Mouse (Mus musculus) kidney, postnatal 36 days (tissue): Measurements from ENCODE around the gene Pwwp2a.
A peak's percentile ranks its signal among the peaks of the same experiment; 100 is the strongest.

Experiments
- DNase-seq, 2 experiments: peaks; one replicate each; pipeline ENCODE4 v3.0.0; 2021 to 2022; ENCODE audit warnings: mixed read lengths in 2 of 2

The Pwwp2a gene

DNA sequence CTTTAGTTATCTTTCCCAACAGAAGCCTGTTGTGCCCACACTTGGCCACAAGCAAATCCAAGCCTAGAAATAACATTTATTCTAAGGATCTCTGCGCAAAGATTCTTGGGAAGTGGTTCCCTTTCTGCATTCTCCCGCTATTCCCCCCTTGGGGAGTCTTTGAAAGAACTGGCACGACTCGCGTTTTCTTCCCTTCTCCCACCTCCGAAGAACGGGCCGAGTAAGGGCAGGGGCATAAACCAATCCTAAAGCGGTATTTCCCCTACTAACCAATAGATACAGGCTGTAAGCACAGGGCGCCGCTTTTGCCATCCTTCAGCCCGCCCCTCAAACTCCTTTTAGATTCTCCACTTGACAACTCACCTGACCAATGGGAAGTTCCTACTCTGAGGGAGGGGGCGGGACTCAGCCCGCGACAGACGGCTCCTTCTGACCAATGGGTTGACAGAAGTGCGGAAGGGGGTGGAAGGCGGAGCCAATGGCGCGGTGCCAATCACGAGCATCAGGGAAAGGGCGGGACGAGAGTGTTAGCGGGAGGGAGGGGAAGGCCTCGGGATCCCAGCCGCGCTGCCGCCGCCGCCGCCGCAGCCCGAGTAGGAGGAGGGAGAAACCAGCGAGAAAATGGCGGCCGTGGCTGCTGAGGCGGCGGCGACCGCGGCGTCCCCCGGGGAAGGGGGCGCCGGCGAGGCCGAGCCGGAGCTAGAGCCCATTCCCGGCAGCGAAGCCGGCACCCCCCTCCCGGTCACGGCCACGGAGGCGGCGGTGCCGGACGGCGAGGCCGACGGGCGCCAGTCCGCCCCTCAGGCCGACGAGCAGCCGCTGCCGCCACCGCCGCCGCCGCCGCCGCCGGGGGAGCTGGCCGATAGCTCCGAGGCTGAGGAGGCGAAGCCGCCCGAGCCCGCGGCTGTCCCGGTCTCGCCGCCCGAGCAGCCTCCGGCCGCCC lies at the start of gene Pwwp2a:
Pwwp2a (plus strand) TSS at position 527 of the 943 bp plus-strand sequence.
- DNase-seq: peak; percentile 99

DNA sequence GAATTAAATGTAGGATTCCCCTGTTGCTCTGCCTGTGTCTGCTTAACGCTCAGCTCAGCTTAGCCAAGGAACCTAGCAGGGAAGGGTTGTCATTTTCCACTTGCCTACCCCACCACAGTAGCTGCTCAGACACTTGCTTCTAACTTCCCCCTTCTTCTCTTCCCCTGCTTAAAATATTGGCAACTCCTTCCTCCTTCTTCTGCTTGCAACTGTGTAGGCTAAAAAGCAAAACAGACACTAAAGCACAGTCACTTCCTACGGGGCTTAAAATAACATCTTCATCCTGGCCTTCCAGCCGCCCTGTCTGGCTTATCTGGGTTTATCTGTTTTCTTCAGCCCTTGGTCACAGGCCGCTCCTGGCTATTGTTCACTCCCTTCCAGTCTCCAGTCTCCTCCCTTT lies 49.2 kb upstream of the Pwwp2a start:
- DNase-seq: no peak

DNA sequence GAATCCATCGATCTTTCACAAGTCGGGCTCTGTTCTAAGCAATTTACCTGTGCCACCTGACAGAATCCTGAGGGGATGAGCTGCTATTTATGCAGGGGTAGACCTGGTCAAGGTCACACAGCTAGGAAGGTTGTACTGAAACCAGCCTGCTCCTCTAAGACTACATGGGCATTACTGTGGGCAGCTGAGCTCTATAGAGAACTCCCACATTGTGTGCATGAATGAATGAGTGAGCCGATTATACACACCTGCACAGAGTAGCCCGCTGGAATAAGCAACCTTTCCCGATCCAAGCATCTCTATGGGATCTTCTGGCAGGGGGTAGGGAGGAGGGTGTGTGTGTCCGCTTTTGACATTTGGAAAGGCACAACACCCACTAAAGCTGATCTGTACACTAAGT lies 48.6 kb upstream of the Pwwp2a start:
- DNase-seq: no peak

DNA sequence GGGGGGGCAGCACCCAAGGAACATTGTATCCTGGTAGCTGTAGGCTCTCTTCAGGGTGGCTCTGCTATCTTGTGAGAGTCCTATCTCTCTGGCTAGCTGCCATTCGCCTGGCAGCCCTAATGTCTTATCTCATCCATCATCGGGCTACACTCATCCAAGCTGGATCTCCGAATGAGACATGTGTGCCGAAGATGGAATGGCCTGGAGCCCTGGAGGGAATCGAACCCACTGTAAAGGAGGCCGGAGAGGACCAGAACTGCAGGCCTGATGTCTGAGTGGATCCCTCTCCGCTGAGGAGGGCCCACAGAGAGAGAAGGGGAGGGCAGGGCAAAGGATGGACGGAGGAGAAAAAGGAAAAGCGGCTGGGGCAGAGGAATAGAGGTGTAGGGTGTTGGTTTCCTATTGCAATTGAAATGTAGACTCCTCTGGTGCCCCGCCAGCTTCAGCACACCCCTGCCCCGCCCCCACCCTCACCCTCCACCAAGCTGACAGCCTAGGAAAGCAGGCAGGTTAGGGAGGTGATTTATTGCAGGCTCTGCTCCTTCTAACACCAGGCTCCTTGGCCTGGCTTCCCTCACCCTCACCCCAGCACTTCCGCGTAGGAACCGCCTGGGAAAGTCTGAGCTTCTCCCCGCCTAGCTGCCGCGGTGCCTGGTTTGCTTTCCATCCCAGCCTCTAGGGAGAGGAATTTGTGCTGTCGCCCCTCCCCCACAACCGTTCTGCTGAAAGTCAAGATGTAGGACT lies 48.0 kb upstream of the Pwwp2a start:
- DNase-seq: peak; percentile 85 to 91

DNA sequence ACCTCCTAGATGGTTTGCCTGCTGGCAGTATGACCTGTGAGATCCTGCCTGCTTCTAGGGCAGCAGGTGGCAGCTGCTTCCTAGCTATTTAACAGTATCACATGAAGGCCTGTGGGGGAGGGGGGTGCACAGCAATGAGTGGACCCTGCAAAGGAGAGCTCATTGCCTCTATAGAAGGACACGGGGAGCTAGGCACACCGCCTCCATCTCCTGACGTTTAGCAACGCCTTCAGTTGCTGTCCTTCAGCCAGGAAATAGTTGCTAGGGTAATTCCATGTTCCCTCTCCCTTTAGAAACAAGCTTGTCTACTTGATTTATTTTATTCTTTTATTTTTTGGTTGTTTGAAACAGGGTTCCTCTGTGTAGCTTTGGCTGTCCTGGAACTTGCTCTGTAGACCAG lies 45.0 kb upstream of the Pwwp2a start:
- peak in 1 of 2 experiments; percentile 38 for DNase-seq

DNA sequence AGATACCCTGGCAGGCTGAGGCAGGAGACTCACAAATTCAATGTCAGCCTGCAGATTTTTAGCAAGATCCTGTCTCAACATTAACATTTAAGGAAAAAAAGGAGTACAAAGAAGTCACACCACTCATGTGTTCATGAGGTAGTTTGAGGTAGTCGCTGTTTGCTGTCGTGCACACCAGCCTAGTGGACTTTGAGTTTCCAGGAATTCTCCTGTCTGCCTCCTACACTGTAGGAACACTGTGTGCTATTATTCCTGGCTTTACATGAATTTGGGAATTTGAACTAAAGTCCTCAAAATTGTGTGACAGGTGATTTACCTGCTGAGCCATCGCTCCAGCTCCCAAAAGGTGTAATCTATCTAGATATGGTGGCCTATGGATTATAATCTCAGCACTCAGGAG lies 43.3 kb upstream of the Pwwp2a start:
- peak in 1 of 2 experiments; percentile 28 for DNase-seq

DNA sequence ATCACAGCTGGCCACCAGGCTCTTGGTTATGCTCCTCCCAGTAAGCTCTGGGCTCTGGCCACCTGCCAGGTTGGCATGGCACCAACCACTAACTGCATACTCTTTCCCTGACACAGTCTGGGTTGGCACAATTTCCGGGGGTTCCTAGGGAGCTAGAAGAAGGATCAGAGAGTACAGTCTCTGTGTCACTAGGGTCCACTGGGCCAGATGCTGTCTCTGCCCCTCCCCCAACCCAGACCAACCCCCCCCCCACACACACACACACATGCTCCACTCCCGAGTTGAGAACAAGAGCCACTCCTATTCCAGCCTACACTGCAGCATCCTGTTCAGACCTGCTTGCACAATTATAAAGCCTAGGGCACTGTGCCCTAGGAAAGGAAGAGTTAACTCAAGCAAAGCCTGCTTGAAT lies 38.6 kb upstream of the Pwwp2a start:
- peak; percentile 94 to 98 for DNase-seq

DNA sequence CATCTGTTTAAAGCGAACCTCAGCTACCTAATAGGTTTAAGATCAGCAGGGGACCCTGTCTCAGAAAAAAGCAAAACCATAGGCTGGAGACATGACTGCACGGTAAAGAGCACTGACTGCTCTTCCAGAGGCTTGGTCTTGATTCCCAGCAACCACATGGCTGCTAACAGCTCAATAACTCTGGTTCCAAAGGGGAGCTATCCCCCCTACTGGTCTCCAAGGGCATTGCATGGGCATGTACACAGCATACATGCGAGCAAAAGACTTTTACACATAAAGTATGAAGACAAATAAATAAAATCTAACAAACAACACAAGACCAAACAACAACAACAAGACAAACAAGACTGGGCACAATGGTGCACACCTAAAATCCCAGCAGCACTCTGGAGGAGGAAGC lies 36.5 kb upstream of the Pwwp2a start:
- DNase-seq: peak in 1 of 2 experiments; percentile 42

DNA sequence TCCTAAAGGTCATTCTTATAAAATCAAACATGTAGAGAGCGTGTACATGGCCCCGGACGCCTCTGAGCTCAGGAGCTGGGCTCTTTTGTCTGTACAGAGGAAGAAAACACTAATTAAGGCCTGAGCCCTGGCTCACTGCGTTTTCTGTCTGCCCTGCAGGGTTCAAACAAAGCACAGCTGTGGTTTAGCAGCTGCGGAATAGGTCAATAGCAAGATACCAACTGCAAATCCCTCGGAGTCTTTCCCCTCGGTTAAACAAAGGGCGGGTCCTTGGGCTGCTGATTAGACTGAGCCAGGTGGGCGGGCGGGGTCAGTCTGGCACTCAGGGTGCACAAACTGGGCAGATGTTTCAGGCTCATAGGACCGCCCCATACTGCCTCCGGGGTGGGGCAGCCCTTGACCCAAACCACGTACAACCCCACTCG lies 28.7 kb upstream of the Pwwp2a start:
- no peak for DNase-seq

DNA sequence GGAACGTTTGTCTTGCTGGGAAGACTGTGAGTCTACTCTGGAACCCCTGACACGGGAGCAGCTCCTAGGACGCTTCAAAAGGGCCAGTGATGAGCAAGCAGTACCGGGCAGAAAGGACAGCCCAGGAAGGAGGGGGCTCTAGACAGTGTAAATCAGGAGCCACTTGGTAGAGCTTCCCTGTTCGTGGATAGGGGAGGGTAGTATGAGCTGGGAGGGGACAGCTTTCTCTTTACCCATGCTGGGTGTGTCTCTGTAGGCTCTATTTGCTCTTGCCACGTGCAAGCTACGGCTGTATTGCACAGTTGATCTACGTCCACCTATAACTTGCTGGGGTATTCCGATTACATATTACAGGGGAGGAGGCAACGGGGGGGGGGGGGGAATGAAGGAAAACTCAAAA lies 25.3 kb upstream of the Pwwp2a start:
- DNase-seq: no peak

DNA sequence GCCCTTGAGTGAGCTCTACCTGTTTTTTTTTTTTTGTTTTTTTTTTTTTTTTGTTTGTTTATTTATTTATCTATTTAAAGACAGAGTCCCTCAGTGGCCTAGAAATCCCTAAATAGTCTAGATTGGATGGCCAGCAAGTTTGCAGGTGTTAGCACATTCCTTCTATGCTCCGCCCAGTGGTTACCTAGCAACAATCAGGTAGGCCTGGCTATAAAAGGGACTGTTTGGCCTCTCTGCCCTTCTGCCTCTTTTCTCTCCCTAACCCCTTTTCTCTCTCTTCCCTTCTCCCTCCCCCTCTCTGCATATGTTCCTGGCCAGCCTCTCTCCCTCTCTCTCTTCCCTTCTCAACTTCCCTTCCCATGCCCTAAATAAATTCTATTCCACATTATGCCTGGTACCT lies 23.8 kb upstream of the Pwwp2a start:
- DNase-seq: no peak

DNA sequence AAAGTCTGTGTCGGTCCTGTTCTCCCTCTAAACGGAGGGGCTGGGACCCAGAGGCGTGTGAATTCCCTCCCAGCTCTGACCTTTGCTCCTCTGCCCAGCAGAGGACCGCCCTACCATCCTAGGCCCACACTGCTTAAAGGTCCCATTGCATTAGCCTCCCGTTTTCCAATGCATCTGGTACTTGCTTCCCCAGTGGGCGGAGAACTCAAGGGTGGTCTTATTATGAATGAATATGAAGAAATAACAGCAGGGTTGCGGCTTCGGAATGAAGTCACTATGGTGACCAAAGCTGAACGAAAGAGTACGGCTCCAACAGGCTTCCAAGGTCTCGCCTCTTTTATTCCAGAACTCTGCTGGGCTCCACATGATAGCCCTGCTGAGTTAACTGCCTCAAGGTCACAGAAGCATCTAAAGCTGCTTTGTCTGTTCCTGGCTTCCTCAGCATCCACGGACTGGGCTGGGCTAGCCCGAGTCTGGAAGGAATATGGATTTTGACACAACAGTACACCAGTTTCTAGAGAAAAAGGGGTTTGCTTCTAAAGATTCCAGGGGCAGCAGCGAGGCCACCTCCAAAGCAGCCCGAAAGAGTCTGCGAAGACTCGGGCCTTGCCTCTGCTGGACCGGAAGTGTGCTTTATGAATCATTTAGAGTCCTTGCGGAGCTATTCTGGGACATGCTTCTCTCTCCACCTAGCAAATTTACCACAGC lies 14.6 kb upstream of the Pwwp2a start:
- peak in 1 of 2 experiments; percentile 24 for DNase-seq

DNA sequence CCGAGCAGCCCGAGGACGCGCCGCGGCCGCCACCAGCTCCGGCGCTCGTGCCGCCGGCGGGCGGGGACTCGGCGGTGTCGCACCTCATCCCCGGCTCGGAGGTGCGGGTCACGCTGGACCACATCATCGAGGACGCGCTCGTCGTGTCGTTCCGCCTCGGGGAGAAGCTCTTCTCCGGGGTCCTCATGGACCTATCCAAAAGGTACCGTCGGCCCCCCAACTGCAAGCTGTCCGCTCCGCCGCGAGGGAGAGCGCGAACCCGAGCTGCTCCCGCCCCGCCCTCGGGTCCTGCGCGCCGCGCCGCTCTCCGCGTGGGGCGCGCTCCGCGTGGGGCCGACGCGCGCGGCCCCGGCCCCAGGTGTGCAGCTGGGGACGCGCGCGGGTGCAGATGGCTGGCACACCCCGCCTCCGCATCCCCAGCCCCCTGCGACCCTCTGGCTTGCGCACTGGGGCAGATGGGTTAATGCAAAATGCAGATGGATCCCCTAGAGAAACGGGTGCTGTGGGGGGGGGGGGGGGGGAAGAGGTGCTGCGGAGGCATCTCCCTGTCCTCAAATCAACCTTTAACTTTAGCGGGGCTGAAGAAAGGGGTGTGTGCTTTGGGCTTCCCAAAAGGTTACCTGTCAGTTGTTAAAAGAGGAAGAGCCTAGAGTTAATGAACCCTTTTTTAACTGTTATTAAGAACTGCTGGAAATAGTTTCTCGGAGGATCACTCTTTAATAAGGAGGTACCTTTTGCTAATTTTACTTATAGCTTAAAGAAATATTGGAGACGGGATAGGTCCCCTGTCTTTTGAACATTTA lies 818 bp downstream of the Pwwp2a start:
- peak; percentile 29 to 75 for DNase-seq

DNA sequence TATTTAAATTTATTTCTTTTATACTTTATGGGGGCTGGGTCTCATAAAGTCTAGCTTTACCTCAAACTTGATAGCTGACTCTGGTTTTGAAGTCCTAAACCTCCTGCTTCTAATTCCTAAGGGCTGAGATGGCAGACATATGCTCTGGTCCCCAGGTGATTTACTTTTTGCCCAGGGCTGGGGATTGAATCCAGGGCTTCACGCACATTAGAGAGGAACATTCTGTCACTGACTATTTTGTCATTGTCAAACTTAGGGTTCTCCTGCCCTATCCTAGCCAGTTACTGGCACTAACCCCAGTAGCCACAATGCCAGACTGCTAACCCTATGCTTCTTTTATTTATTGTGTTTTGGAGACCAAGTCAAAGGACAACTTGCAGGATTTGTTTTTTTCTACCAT lies 7.1 kb downstream of the Pwwp2a start:
- DNase-seq: no peak

DNA sequence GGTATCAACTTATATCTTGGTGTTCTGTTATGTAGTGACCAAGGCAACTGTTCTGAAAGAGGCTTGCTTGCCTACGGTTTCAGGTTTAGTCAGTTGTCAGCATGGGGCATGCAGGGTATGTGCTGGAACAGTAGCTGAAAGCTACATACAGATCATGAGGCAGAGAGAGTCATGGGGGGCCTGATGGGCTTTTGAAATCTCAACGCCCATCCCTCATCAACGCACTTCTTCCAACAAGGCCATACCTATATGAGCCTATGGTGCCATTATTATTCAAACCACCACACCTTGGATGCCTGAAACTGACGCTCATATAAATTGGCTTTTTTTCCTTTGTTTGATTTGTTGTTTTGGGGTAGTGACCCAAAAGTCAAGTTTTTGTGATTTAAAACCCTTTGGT lies 14.8 kb downstream of the Pwwp2a start:
- DNase-seq: no peak

DNA sequence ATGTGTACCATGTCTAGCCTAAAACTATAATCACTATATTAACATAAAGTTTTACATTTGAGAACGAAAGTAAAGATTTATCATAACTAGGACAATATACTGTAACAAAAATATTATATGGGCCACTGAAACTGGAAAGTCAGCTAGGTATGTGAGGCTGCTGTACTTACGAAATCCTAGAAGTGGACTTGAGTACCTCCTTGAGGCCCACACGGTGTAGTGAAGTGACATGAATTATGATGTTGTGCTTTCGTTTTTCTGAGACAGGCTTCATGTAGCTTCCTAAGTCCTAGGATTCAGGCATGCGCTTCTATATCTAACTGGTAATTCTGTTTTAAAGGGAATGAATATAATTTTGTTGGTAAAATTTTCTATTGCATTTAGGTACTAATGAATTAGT lies 16.8 kb downstream of the Pwwp2a start:
- DNase-seq: no peak

DNA sequence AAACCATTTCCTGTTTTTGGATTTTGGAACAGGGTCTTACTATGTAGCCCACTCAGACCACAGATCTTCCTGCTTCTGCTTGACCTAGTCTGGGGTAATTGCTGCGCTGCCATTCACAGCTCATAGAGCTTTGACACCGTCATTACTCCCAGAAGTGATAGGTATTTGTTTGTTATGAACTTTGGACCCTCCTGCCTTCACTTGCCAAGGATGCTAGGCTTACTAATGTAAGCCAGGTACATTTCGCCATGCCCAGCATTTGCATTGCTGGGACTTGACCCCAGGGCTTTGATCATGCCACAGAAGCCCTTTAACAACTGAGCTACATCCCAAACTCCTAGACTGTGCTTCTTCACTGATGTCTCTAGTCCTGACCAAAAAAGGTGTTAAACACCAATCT lies 18.5 kb downstream of the Pwwp2a start:
- no peak for DNase-seq

DNA sequence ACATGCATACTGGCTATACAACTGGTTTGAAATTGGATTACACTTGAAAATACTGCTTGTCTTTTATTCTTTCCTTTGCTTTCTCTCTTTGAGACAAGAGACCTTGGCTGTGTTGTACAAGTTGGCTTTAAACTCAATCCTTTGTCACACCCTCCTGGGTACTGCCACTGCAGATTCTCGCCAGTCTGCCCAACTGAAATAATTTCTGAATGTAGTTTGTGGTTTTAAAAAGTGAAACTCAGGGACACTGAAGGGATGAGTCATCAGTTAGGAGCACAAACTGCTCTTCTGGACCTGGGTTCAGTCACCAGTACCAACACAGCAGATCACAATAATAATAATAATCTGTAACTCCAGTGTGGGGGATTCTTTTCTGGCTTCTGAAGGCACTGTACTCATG lies 21.8 kb downstream of the Pwwp2a start:
- DNase-seq: no peak

DNA sequence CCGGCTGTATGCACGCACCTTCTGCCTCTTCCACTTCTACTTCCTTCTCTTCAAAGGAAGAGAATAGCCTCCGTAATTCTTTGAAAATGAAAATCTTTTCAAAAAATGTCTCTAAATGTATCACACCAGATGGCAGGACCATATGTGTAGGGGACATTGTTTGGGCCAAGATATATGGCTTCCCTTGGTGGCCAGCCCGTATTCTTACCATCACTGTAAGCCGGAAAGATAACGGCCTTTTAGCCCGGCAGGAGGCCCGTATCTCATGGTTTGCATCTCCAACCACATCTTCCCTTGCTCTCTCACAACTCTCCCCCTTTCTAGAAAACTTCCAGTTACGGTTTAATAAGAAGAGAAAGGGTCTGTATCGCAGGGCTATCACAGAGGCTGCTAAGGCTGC lies 24.0 kb downstream of the Pwwp2a start:
- DNase-seq: no peak

DNA sequence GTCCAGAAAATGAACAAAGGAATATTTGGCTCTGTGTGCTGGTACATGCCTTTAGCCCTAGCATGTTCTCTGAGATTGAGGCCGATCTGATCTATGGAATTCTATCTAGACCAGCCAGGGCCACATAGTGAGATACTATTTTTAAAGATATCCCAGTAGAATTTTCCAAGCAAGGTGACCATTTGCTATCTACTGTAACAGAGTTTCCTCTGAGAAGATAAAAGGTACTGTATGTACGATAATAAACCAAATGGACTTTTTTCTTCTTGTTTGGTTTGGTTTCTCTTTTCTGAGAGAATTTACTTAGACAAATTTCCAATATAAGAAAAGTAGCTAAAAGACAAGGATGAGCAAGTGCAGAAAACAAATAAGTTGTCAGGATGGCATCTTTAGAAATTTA lies 26.6 kb downstream of the Pwwp2a start:
- DNase-seq: no peak

DNA sequence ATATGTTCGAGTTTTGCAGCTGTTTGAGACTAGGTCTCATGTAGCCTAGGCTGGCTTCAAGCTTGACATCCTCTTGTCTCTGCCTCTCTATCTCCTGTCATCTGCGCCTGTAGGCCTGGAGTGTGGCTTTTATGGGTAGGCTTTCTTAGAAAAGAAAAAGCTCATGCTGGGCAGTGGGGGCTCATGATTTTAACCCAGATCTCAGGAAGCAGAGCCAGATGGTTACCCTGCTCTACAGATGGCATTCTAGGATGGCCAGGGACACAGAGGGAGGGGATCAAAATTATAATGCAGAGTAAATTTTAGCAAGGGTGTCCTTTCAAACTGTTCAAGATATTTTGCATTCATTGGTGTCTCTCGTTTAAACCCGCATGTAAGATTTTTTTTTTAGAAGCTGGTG lies 30.4 kb downstream of the Pwwp2a start:
- DNase-seq: no peak

DNA sequence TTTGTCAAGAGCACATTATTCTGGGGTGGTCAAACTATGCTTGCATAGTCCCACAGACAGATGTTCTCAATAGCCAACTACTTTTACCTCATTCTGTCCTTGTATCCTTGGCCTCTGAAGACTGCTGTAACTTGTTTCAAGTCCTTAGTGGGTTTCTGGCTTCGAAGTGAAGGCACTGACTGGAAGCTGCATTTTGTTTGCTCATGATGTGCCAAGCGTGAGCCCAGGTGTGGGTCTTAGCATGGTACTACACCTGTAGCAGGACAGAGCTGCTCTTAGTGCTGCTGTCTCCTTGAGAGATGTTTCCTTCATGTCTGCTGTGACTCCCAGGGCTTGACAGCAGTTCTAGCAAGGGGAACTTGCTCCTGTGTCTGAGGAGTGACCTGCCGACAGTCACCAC lies 41.6 kb downstream of the Pwwp2a start:
- DNase-seq: no peak
